Mouse (Mus musculus) kidney, postnatal 0 days (tissue): ENCODE measurements around the gene Zdhhc14. TPM values are rescaled to one million over a fixed set of nuclear protein-coding genes. Genes with fewer than 3 reads are reported as not detected.

Experiments used
- ATAC-seq: fragments of 200-750 bp; cut with Nextera tagmentation; replicated peaks from 2 replicates; pipeline ENCODE4 v1.8.0; 2017; ENCODE audit warnings: low read depth, moderate number of reproducible peaks, moderate TSS enrichment, moderate library complexity; ENCODE audit not compliant: low FRiP score
- DNase-seq: peaks from one replicate; pipeline ENCODE4 v3.0.0-alpha.2; 2016; ENCODE audit warnings: low spot score
- H3K27ac ChIP-seq: fragments of 300-500 bp; sonication (generic); 2 replicates; pipeline ENCODE4 v1.5.1; 2014; ENCODE audit warnings: mild to moderate bottlenecking
- H3K27me3 ChIP-seq: fragments of 300-500 bp; sonication (generic); 2 replicates; pipeline ENCODE4 v1.6.1; 2014; ENCODE audit warnings: low read length, mixed read lengths; ENCODE audit not compliant: insufficient read depth
- H3K36me3 ChIP-seq: fragments of 300-500 bp; sonication (generic); 2 replicates; pipeline ENCODE4 v1.6.1; 2014; ENCODE audit warnings: low read length, mixed read lengths; ENCODE audit not compliant: insufficient read depth
- H3K4me1 ChIP-seq: fragments of 300-500 bp; sonication (generic); replicated peaks from 2 replicates; pipeline ENCODE4 v1.6.1; 2014; ENCODE audit warnings: antibody characterized with exemption, low read length, mixed read lengths; ENCODE audit not compliant: insufficient read depth
- H3K4me2 ChIP-seq: fragments of 300-500 bp; sonication (generic); 2 replicates; pipeline ENCODE4 v1.6.1; 2014; ENCODE audit warnings: mild to moderate bottlenecking, low read length, moderate library complexity, mixed read lengths
- H3K4me3 ChIP-seq: fragments of 300-500 bp; sonication (generic); replicated peaks from 2 replicates; pipeline ENCODE4 v1.5.1; 2014; ENCODE audit warnings: low read depth, low read length
- H3K9ac ChIP-seq: fragments of 300-500 bp; sonication (generic); 2 replicates; pipeline ENCODE4 v1.6.1; 2014; ENCODE audit warnings: low read depth, low read length
- H3K9me3 ChIP-seq: fragments of 300-500 bp; sonication (generic); replicated peaks from 2 replicates; pipeline ENCODE4 v1.6.1; 2016; ENCODE audit warnings: low read length, inconsistent platforms, mixed read lengths
- CTCF ChIP-seq: IDR thresholded peaks from 2 replicates; pipeline ENCODE4 v1.5.1; 2016; ENCODE audit warnings: antibody characterized with exemption, low read depth, mild to moderate bottlenecking, moderate library complexity
- WGBS: fragments of 180-500 bp; shearing (Covaris S2); extraction: QIAGEN DNeasy Blood & Tissue Kit; methylation state at CpG from one replicate; pipeline ENCODE4 v1.1.7; 2014; 5-methylcytosine and 5-hydroxymethylcytosine counted together
- polyA plus RNA-seq: library from polyadenylated mRNA; unstranded; fragments of >200 nt; fragmentation: Nextera tagmentation; extraction: Ambion mirVana; gene quantifications from 2 replicates; pipeline ENCODE4 v1.2.1, GENCODE M21; 2015

Zdhhc14 gene
- 4.9 and 5.3 TPM in 2 replicates for polyA plus RNA-seq

- DNase-seq (peak; percentile 93), ATAC-seq (peak; percentile 92)
- Histone ChIP-seq H3K36me3 (no peaks in the 10 kb centered on the region), H3K9me3 (no peaks in the 10 kb centered on the region), H3K4me2 (peak within 1 kb of the TSS; percentile 100), H3K9ac (peak within 1 kb of the TSS; percentile 57), H3K27ac (peak within 1 kb of the TSS; percentile 75), H3K27me3 (no peaks in the 10 kb centered on the region), H3K4me1 (peaks cover 5% of the 10 kb centered on the region), H3K4me3 (peak within 1 kb of the TSS; percentile 54)
- no peak for TF ChIP-seq CTCF
- WGBS, result under 1% methylated on average over 70 of the region's 70 CpGs
Observed at GRCm38 (mm10) chr17:5491801-5492745, at the start of gene Zdhhc14. Zdhhc14 (plus strand) TSS chr17:5492557.

- H3K4me3 ChIP-seq, result no peak overlapping the region
- no peaks in the 10 kb centered on the region for H3K9me3 ChIP-seq
- ATAC-seq (no peak), DNase-seq (no peak)
- no peaks in the 10 kb centered on the region for H3K27me3 ChIP-seq
- no peaks in the 10 kb centered on the region for H3K36me3 ChIP-seq
- H3K4me2 ChIP-seq, result no peak overlapping the region
- WGBS, result 46% methylated on average over 3 of the region's 3 CpGs
- no peaks in the 10 kb centered on the region for H3K4me1 ChIP-seq
- H3K27ac ChIP-seq, result no peak overlapping the region
- TF ChIP-seq CTCF, result no peak
- no peak overlapping the region for H3K9ac ChIP-seq
Observed at GRCm38 (mm10) chr17:5443260-5443659, 49.1 kb upstream of the Zdhhc14 start.

DNA sequence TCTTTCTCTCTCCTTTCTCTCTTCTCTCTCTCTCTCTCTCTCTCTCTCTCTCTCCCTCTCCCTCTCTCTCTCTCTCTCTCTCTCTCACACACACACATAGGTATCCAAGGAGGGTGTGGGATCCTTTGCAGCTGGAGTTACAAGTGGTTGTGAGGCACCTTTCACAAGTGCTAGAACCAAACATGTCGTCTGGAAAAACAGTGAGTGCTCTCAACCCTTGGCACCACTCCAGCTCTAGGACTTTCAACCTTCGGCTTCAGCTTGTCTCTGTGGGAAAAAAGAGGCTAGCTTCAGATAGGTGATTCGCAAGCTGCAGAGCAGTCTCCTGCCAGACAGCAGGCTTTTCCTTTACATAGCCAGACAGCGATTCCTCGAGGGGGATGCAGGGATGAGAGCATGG, 48.6 kb upstream of the Zdhhc14 start:
- Histone ChIP-seq H3K36me3 (no peaks in the 10 kb centered on the region), H3K27me3 (no peaks in the 10 kb centered on the region), H3K4me3 (no peak overlapping the region), H3K4me2 (no peak overlapping the region), H3K9me3 (no peaks in the 10 kb centered on the region), H3K4me1 (no peaks in the 10 kb centered on the region), H3K9ac (no peak overlapping the region), H3K27ac (no peak overlapping the region)
- 38% methylated on average over 5 of the region's 5 CpGs for WGBS
- ATAC-seq (no peak), DNase-seq (peak; percentile 55)
- no peak for TF ChIP-seq CTCF

GRCm38 (mm10) chr17:5453657-5454056, 38.7 kb upstream of the Zdhhc14 start:
- Histone ChIP-seq H3K36me3 (no peaks in the 10 kb centered on the region), H3K4me3 (no peak overlapping the region), H3K4me2 (no peak overlapping the region), H3K9me3 (no peaks in the 10 kb centered on the region), H3K9ac (no peak overlapping the region), H3K27me3 (no peaks in the 10 kb centered on the region), H3K4me1 (no peaks in the 10 kb centered on the region), H3K27ac (no peak overlapping the region)
- DNase-seq (no peak), ATAC-seq (no peak)
- no peak for TF ChIP-seq CTCF
- WGBS, result 88% methylated on average over 4 of the region's 4 CpGs

DNA sequence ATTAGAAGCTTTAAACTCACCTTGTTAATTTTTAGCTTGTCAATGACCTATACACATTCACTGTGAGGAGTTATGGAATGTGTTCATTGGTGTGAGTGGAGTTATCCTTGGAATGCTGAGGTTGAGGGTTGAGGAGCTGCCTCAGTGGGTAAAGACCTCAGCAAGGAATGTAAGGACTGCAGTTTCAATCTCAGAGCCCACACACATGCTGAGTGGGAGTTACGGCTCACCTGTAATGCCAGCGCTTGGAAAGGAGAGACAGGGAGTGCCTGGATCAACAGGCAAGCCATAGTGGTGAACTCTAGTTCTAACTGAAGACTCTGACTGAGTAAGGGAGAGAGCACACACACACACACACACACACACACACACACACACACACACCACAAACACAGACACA, 28.4 kb upstream of the Zdhhc14 start:
- no peak overlapping the region for H3K4me3 ChIP-seq
- no peak overlapping the region for H3K27ac ChIP-seq
- H3K27me3 ChIP-seq, result no peaks in the 10 kb centered on the region
- WGBS, result 56% methylated on average over 2 of the region's 2 CpGs
- ATAC-seq (no peak), DNase-seq (no peak)
- no peak for TF ChIP-seq CTCF
- no peaks in the 10 kb centered on the region for H3K36me3 ChIP-seq
- no peak overlapping the region for H3K9ac ChIP-seq
- no peak overlapping the region for H3K4me2 ChIP-seq
- no peaks in the 10 kb centered on the region for H3K4me1 ChIP-seq
- H3K9me3 ChIP-seq, result no peaks in the 10 kb centered on the region

GRCm38 (mm10) chr17:5466736-5467135, 25.6 kb upstream of the Zdhhc14 start:
- H3K4me2 ChIP-seq, result no peak overlapping the region
- 0 out of 2 replicates have a peak overlapping the region, but pooled peaks have one; percentile 2 for H3K27ac ChIP-seq
- TF ChIP-seq CTCF, result no peak
- DNase-seq (peak; percentile 36), ATAC-seq (peak; percentile 46)
- no peaks in the 10 kb centered on the region for H3K9me3 ChIP-seq
- no peaks in the 10 kb centered on the region for H3K27me3 ChIP-seq
- WGBS, result 38% methylated on average over 8 of the region's 8 CpGs
- H3K9ac ChIP-seq, result no peak overlapping the region
- no peaks in the 10 kb centered on the region for H3K4me1 ChIP-seq
- H3K4me3 ChIP-seq, result no peak overlapping the region
- H3K36me3 ChIP-seq, result no peaks in the 10 kb centered on the region
